Mouse (Mus musculus) lung, adult 2 months (tissue): ENCODE measurements around the gene Atxn7. TPM values are rescaled to one million over a fixed set of nuclear protein-coding genes. Genes with fewer than 3 reads are reported as not detected.

Source experiments
- DNase-seq: peaks from one replicate; pipeline ENCODE4 v3.0.0; 2022
- H3K4me1 ChIP-seq: fragments of 200-500 bp; 2 replicates; pipeline ENCODE4 v1.6.1; 2011; ENCODE audit warnings: low read length; ENCODE audit not compliant: control insufficient read depth, insufficient read depth
- H3K4me3 ChIP-seq: fragments of 200-500 bp; replicated peaks from 2 replicates; pipeline ENCODE3; 2011; ENCODE audit warnings: low read depth, mild to moderate bottlenecking, control low read depth, low read length; ENCODE audit errors: extremely low read depth
- CTCF ChIP-seq: fragments of 200-500 bp; IDR thresholded peaks from 2 replicates; pipeline ENCODE4 v1.5.1; 2011; ENCODE audit warnings: mild to moderate bottlenecking, low read length, control low read depth; ENCODE audit not compliant: insufficient read depth
- POLR2A ChIP-seq: fragments of 200-500 bp; IDR thresholded peaks from 2 replicates; pipeline ENCODE4 v1.6.1; 2011; ENCODE audit warnings: low read depth, mild to moderate bottlenecking, control low read depth, low read length, borderline replicate concordance; ENCODE audit errors: extremely low read depth
- WGBS: fragments of 180-500 bp; shearing (Covaris S2); methylation state at CpG from one replicate; pipeline ENCODE4 v1.1.7; 2018; 5-methylcytosine and 5-hydroxymethylcytosine counted together
- polyA plus RNA-seq: library from polyadenylated mRNA; depleted of rRNA; stranded (reverse); fragments of >200 nt; gene quantifications from 2 replicates; pipeline ENCODE4 v1.2.3, GENCODE M21; 2012

Gene Atxn7
- polyA plus RNA-seq, 1 experiment, result 39.4 TPM

- H3K4me1 ChIP-seq, result no peaks in the 10 kb centered on the region; the same call in 1 of the 2 replicates
- DNase-seq, result no peak
- no peak overlapping the region for H3K4me3 ChIP-seq
- 79% methylated on average over 4 of the region's 4 CpGs for WGBS
- TF ChIP-seq POLR2A, result no peak
- TF ChIP-seq CTCF, result no peak
Observed at GRCm38 (mm10) chr14:14086711-14087263, 125.5 kb downstream of the Atxn7 start.

GRCm38 (mm10) chr14:14087348-14087747, 126.1 kb downstream of the Atxn7 start:
- 84% methylated on average over 6 of the region's 6 CpGs for WGBS

GRCm38 (mm10) chr14:14088016-14088791, 127.0 kb downstream of the Atxn7 start:
- 71% methylated on average over 9 of the region's 9 CpGs for WGBS
- Histone ChIP-seq H3K4me1 (no peaks in the 10 kb centered on the region), H3K4me3 (no peak overlapping the region)
- TF ChIP-seq POLR2A (no peak), CTCF (no peak)
- no peak for DNase-seq

More at GRCm38 (mm10) chr14:14087348-14087747, 126.1 kb downstream of the Atxn7 start:
- H3K4me3 ChIP-seq, result no peak overlapping the region
- DNase-seq, result no peak
- no peaks in the 10 kb centered on the region; the same call in 1 of the 2 replicates for H3K4me1 ChIP-seq
- no peak for TF ChIP-seq POLR2A
- TF ChIP-seq CTCF, result no peak

- WGBS, result 91% methylated on average over 6 of the region's 6 CpGs
Observed at GRCm38 (mm10) chr14:14090571-14090970, 129.3 kb downstream of the Atxn7 start.

GRCm38 (mm10) chr14:14098330-14098980, 137.2 kb downstream of the Atxn7 start:
- WGBS, result 29% methylated on average over 10 of the region's 10 CpGs
- Histone ChIP-seq H3K4me1 (no peaks in the 10 kb centered on the region), H3K4me3 (no peak overlapping the region)
- TF ChIP-seq POLR2A (no peak), CTCF (peak; percentile 99)
- DNase-seq, result peak; percentile 86

More at GRCm38 (mm10) chr14:14090571-14090970, 129.3 kb downstream of the Atxn7 start:
- TF ChIP-seq CTCF (no peak), POLR2A (no peak)
- H3K4me1 ChIP-seq, result no peaks in the 10 kb centered on the region
- no peak for DNase-seq
- H3K4me3 ChIP-seq, result no peak overlapping the region

- DNase-seq, result no peak
- 91% methylated on average over 8 of the region's 8 CpGs for WGBS
- TF ChIP-seq POLR2A, result no peak
Observed at GRCm38 (mm10) chr14:14100773-14101280, 139.6 kb downstream of the Atxn7 start.

GRCm38 (mm10) chr14:14101296-14101695, 140.1 kb downstream of the Atxn7 start:
- WGBS, result 91% methylated on average over 9 of the region's 9 CpGs
- TF ChIP-seq POLR2A (no peak), CTCF (no peak)
- no peak overlapping the region for H3K4me3 ChIP-seq
- no peak for DNase-seq
- H3K4me1 ChIP-seq, result no peaks in the 10 kb centered on the region

More at GRCm38 (mm10) chr14:14100773-14101280, 139.6 kb downstream of the Atxn7 start:
- no peak overlapping the region for H3K4me3 ChIP-seq
- no peaks in the 10 kb centered on the region for H3K4me1 ChIP-seq

- H3K4me1 ChIP-seq, result no peaks in the 10 kb centered on the region
- no peak for TF ChIP-seq POLR2A
- no peak for TF ChIP-seq CTCF
- no peak overlapping the region for H3K4me3 ChIP-seq
- no peak for DNase-seq
- WGBS, result 62% methylated on average over 13 of the region's 13 CpGs
Observed at GRCm38 (mm10) chr14:14104213-14104929, 143.1 kb downstream of the Atxn7 start.

GRCm38 (mm10) chr14:14104930-14105318, 143.7 kb downstream of the Atxn7 start:
- no peak for DNase-seq
- TF ChIP-seq POLR2A, result no peak
- TF ChIP-seq CTCF, result no peak
- 70% methylated on average over 2 of the region's 2 CpGs for whole genome bisulfite sequencing
- H3K4me1 ChIP-seq, result no peaks in the 10 kb centered on the region
- no peak overlapping the region for H3K4me3 ChIP-seq
